Mouse (Mus musculus) gastrocnemius, postnatal 36 days (tissue): ENCODE results near the gene Tarm1. TPM values are rescaled to one million over a fixed set of nuclear protein-coding genes. Genes with fewer than 3 reads are reported as not detected.

Source experiments
- DNase-seq, 2 experiments: peaks; one replicate each; pipeline ENCODE4 v3.0.0; 2022
- intact Hi-C: fragments of 180-260 bp; cut with DNase I; formaldehyde crosslinking; loops from one replicate; pipeline ENCODE4 v1.15.1; 2025
- total RNA-seq, 2 experiments: library from RNA; stranded (reverse); gene quantifications; 2 replicates each; pipeline ENCODE4 v1.2.3; 2021

Gene Tarm1
- total RNA-seq, 2 experiments from 2014 or later, result not detected

DNA sequence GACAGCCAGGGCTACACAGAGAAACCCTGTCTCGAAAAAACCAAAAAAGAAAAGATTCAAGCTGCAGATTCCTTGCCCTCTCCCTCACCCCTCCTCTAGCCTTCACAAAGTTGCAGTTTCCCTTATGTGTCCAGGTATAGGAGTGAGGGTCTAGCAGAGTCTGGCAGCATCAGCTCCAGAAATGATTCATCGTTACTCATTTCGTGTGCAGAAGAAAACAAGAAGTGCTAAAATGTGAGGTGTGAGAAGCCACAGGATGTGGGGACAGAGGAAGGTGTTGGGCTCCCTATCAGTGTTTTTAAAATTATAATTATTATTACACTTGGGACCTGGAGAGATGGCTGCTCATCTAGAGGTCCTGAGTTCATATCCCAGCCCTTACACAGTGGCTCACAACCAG, 57.7 kb downstream of the Tarm1 start:
- DNase-seq, result no peak
- intact Hi-C loops, result loop anchor here (5.0 kb wide), 1 partner anchor 42 kb away; no protein-coding TSS in a partner anchor

- intact Hi-C loops, result loop anchor here (5.0 kb wide), 1 partner anchor 40 kb away; no protein-coding TSS in a partner anchor
- DNase-seq, result no peak
These were observed 59.9 kb downstream of the Tarm1 start for GRCm38 (mm10) chr7:3442476-3443062.

DNA sequence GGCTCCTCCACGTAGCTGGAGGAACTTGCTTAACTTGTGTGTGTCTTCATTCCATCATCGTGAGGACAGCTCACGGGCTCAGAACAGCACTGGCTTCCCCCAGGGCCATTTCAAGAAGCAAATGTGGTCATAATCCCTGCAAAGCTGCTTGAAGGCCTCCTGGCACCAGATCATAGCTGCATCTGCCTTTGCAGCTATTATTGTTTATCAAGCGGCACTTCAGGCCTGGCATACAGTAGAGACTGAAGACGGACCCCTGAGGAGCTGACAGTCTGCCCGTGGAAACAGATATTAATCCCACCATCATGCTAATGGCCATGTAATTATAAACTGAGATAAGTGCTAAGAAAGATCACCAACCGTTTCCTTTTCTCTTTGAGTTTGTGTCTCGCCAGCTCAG, 61.9 kb downstream of the Tarm1 start:
- no peak for DNase-seq
- intact Hi-C loops, result loop anchor here (5.0 kb wide), 1 partner anchor 38 kb away; no protein-coding TSS in a partner anchor

DNA sequence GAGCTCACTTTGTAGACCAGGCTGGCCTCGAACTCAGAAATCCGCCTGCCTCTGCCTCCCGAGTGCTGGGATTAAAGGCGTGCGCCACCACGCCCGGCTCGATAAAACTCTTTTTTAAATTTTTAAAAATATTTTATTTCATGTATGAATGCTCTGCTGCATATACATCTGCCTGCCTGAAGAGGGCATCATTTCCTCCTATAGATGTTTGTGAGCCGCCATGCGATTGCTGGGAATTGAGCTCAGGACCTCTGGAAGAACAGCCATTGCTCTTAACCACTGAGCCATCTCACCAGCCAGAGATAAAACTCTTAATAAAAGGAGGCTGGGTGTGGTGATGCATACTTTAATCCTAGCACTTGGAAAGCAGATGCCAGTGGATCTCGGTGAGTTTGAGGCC, 62.4 kb downstream of the Tarm1 start:
- intact Hi-C loops, result loop anchor here (5.0 kb wide), 1 partner anchor 38 kb away; no protein-coding TSS in a partner anchor

GRCm38 (mm10) chr7:3437941-3438340, 64.5 kb downstream of the Tarm1 start:
- DNase-seq, result no peak
- intact Hi-C loops, result no loop called here

More for the DNA sequence above, 62.4 kb downstream of the Tarm1 start:
- no peak for DNase-seq

Other genes with a start within 250 kb of the Tarm1 start
- gene Myadm, start 213.5 kb downstream of the Tarm1 start, total RNA-seq, result 10 to 100 TPM; 26.8 to 30.9 TPM
- 1 to 10 TPM in 1 of 2 experiments, under 1 TPM in 1; 0.99 to 1.2 TPM for gene Prkcg, start 213.4 kb downstream of the Tarm1 start, total RNA-seq
- gene Cacng7, start 169.7 kb downstream of the Tarm1 start, total RNA-seq, result 1 to 10 TPM; 9.0 to 9.7 TPM
- gene Cacng8, start 111.9 kb downstream of the Tarm1 start, total RNA-seq, result not detected
- 100 to 1,000 TPM in 1 of 2 experiments, 10 to 100 TPM in 1; 96.8 to 101 TPM for gene Cacng6, start 78.4 kb downstream of the Tarm1 start, total RNA-seq
- gene Oscar, start 113.5 kb upstream of the Tarm1 start, total RNA-seq, result not detected
- gene Ndufa3, start 114.7 kb upstream of the Tarm1 start, total RNA-seq, result 100 to 1,000 TPM; 868 to 976 TPM
- gene Tfpt, start 127.3 kb upstream of the Tarm1 start, total RNA-seq, result 10 to 100 TPM; 12.8 to 17.0 TPM
- 10 to 100 TPM; 20.9 to 21.7 TPM for gene Prpf31, start 127.4 kb upstream of the Tarm1 start, total RNA-seq
- gene Cnot3, start 142.6 kb upstream of the Tarm1 start, total RNA-seq, result 10 to 100 TPM; 13.3 to 19.8 TPM
- 1 to 10 TPM; 3.3 to 6.1 TPM for gene Leng1, start 163.2 kb upstream of the Tarm1 start, total RNA-seq
- gene Tmc4, start 174.9 kb upstream of the Tarm1 start, total RNA-seq, result under 1 TPM; 0.43 to 0.94 TPM
- 10 to 100 TPM; 26.6 to 27.9 TPM for gene Tsen34, start 190.2 kb upstream of the Tarm1 start, total RNA-seq
- gene Mboat7, start 190.9 kb upstream of the Tarm1 start, total RNA-seq, result 10 to 100 TPM in 1 of 2 experiments, 1 to 10 TPM in 1; 8.4 to 10.2 TPM
- gene Rps9, start 201.4 kb upstream of the Tarm1 start, total RNA-seq, result 100 to 1,000 TPM; 353 to 420 TPM
- under 1 TPM; 0.61 to 0.89 TPM for gene Pirb, start 217.8 kb upstream of the Tarm1 start, total RNA-seq